Mouse (Mus musculus) intestine, embryonic 15.5 days (tissue): ENCODE data around the gene Apoc2. TPM values are rescaled to one million over a fixed set of nuclear protein-coding genes. Genes with fewer than 3 reads are reported as not detected.
"Not testable (repeated sequence)": the region's sequence is repeated elsewhere in the genome, so short reads cannot be mapped to it uniquely, and the experiment has no call there.

Experiments
- ATAC-seq: fragments of 200-750 bp; cut with Nextera tagmentation; 2 replicates; pipeline ENCODE4 v1.8.0; 2017; ENCODE audit warnings: moderate TSS enrichment, moderate library complexity
- H3K27ac ChIP-seq: fragments of 300-500 bp; sonication (generic); 2 replicates; pipeline ENCODE4 v1.5.1; 2015; ENCODE audit warnings: mild to moderate bottlenecking, inconsistent platforms
- H3K27me3 ChIP-seq: fragments of 300-500 bp; sonication (generic); replicated peaks from 2 replicates; pipeline ENCODE4 v1.6.1; 2015; ENCODE audit warnings: inconsistent platforms
- H3K36me3 ChIP-seq: fragments of 300-500 bp; sonication (generic); 2 replicates; pipeline ENCODE4 v1.6.1; 2015; ENCODE audit warnings: inconsistent platforms
- H3K4me1 ChIP-seq: fragments of 300-500 bp; sonication (generic); replicated peaks from 2 replicates; pipeline ENCODE4 v1.6.1; 2015; ENCODE audit warnings: inconsistent platforms
- H3K4me2 ChIP-seq: fragments of 300-500 bp; sonication (generic); replicated peaks from 2 replicates; pipeline ENCODE4 v1.6.1; 2015; ENCODE audit warnings: mild to moderate bottlenecking, inconsistent platforms
- H3K4me3 ChIP-seq: fragments of 300-500 bp; sonication (generic); replicated peaks from 2 replicates; pipeline ENCODE4 v1.5.1; 2015; ENCODE audit warnings: inconsistent platforms
- H3K9ac ChIP-seq: fragments of 300-500 bp; sonication (generic); 2 replicates; pipeline ENCODE4 v1.6.1; 2015; ENCODE audit warnings: inconsistent platforms
- H3K9me3 ChIP-seq: fragments of 300-500 bp; sonication (generic); 2 replicates; pipeline ENCODE4 v1.6.1; 2016; ENCODE audit warnings: inconsistent platforms
- WGBS: fragments of 180-500 bp; shearing (Covaris S2); methylation state at CpG from one replicate; pipeline ENCODE4 v1.1.7; 2015; 5-methylcytosine and 5-hydroxymethylcytosine counted together
- polyA plus RNA-seq: library from polyadenylated mRNA; unstranded; fragments of >200 nt; fragmentation: Nextera tagmentation; extraction: Ambion mirVana; gene quantifications from 2 replicates; pipeline ENCODE4 v1.2.1, GENCODE M21; 2015

Gene Apoc2
- polyA plus RNA-seq, 1 experiment from 2014 or later = 164 TPM

DNA sequence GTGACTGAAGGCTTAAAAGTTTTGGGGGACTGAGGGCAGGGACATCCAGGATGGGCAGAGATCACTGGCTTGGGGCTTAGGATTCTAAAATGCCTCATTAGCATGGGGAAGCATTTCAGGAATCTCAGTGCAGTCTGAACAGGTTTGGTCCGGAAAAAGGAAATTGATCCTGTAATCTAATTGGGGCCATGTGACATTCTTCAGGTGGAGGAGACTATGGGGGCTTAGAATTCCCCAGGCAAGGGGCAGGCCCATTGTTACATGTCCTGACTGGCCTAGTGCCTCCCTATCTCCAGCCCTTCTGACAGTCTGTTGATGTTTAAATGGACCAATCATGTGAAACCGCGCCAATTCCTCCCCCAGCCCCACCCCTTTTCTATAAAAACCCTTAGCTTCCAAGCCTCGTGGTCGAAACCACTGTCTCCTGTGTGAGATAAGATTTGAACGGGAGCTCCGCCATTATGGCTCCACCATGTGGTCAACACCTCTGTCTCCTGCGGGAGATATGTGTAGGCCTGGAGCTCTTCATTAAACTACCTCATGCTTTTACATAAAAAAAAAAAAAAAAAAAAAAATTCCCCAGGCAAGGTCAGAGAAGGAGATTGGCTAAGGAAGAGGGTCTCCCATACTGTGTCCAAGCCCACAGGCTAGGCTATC is 9.3 kb upstream of the Apoc2 start:
- H3K4me2 ChIP-seq, H3K9me3 ChIP-seq, H3K27ac ChIP-seq, H3K4me3 ChIP-seq, H3K27me3 ChIP-seq, H3K36me3 ChIP-seq, H3K9ac ChIP-seq, H3K4me1 ChIP-seq: not testable (repeated sequence)
- WGBS = 72% methylated on average over 8 of the region's 8 CpGs
- ATAC-seq = 0 out of 2 replicates have a peak, but pooled peaks have one; percentile 15

DNA sequence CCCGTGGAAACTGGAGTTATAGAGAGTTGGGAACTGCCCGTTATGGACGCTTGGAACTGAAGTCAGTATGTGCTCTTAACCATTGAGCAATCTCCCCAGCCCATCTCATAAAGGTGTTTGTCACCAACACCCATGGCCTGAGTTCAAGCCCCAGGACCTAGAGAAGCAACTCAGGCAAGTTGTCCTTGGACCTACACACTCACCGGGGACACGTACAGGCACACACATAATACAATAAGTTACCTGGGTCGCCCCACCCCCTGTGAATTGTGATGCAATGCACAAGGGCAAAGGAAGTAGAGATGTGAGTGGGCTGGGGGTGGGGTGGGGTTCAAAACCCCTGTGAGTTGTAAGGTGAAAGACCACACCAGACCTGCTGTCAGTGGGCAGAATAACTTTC is 8.8 kb upstream of the Apoc2 start:
- H3K4me2 ChIP-seq = no peak overlapping the region
- no peaks in the 10 kb centered on the region for H3K9me3 ChIP-seq
- no peaks in the 10 kb centered on the region for H3K4me1 ChIP-seq
- WGBS = 75% methylated on average over 6 of the region's 6 CpGs
- H3K4me3 ChIP-seq = no peak overlapping the region
- no peak overlapping the region for H3K27ac ChIP-seq
- no peak overlapping the region for H3K9ac ChIP-seq
- no peaks in the 10 kb centered on the region for H3K27me3 ChIP-seq
- ATAC-seq = peak; percentile 39; the same call in 1 of the 2 replicates
- H3K36me3 ChIP-seq = no peaks in the 10 kb centered on the region

DNA sequence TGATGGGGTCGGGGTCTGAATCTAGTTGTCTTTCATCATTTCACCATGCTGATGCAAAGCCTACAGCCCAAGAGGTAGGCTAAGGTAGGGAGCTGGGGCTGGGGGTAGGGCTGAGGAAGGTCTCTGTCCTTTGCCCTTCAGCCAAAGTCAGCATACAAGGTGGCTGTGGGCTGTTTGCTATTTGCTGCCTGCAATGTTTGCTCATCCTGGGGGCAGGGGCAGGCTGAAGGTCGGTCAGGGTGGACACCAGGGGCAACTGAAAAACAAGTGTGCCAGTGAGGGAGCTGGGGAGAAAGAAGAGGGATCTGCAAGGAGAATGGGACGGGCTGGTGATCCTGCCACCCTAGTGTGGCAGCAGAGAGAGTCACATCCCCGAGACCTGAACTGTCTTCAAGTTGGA is 7.6 kb upstream of the Apoc2 start:
- ATAC-seq = no peak

DNA sequence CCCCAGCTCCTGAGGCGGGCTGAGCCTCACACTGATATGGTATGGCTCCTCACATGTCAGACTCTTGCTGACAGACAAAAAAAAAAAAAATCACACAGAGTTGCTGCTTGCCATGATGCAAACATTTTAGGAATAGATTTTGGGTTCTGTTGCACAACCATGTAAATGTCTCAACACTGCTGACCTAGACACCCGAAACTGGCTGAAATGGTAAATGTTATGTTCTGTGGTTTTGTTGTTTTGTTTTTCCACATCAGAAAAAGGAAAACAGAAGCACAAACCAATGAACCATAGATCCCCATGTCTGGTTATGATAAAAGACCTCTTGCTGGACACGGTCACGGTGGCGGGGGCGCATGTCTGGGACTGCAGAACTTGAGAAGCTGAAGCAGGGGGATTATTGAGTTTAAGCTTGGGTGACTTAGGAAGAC is 6.0 kb upstream of the Apoc2 start:
- no peak for ATAC-seq
- WGBS = 83% methylated on average over 6 of the region's 6 CpGs
- Histone ChIP-seq H3K27ac (no peak overlapping the region), H3K27me3 (no peaks in the 10 kb centered on the region), H3K9ac (no peak overlapping the region), H3K4me2 (no peak overlapping the region), H3K4me3 (no peak overlapping the region), H3K4me1 (no peaks in the 10 kb centered on the region), H3K36me3 (no peaks in the 10 kb centered on the region), H3K9me3 (no peaks in the 10 kb centered on the region)

More for the DNA sequence above, 7.6 kb upstream of the Apoc2 start:
- Histone ChIP-seq H3K27me3 (no peaks in the 10 kb centered on the region), H3K4me1 (no peaks in the 10 kb centered on the region), H3K36me3 (no peaks in the 10 kb centered on the region), H3K9ac (no peak overlapping the region), H3K4me2 (no peak overlapping the region), H3K9me3 (no peaks in the 10 kb centered on the region), H3K4me3 (no peak overlapping the region), H3K27ac (no peak overlapping the region)
- 46% methylated on average over 4 of the region's 4 CpGs for WGBS

DNA sequence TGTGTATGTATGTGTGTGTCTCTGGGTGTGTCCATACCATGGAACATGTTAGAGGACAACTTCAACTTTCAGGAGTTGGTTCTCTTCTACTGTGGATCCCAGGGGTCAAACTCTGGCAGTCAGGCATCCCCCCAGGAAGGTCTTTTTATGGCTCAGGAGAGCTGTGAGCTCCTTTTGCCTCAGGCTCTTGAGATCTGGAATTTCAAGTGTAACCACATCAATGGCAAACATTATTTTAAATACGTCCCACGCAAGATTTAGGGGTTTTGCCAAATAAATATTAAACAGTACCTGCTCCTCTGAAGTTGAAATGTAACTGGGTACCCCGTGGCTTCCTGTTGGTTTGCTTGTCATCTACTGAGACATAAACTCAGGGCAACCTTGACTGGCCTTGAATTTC is 5.2 kb upstream of the Apoc2 start:
- Histone ChIP-seq H3K4me1 (no peaks in the 10 kb centered on the region), H3K27me3 (no peaks in the 10 kb centered on the region), H3K9ac (no peak overlapping the region), H3K9me3 (no peaks in the 10 kb centered on the region), H3K27ac (no peak overlapping the region), H3K4me3 (no peak overlapping the region), H3K4me2 (no peak overlapping the region), H3K36me3 (no peaks in the 10 kb centered on the region)
- 69% methylated on average over 3 of the region's 3 CpGs for WGBS
- no peak for ATAC-seq

DNA sequence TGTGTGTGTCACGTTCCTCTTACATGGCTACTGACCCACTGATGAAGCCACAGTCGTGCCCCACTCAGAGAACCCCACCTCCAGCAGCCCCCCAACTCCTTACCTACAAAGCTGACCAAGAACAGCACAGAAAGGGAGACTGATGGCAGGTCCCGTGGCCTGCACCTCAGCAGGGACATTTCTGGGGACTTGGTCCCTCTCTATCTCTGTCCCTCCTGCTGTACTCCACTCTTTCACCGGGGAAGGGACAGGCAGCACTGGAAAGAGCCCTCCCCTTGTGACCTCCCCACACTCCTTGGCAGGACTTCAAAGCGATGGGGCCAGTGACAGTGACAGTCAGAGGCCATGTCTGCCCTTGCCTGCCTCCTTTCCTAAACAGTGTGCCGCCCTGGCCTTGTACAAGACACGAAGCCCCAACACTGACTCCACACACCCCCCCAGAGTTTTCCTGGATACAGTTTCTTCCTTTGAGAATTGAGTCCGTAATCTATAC is 3.5 kb upstream of the Apoc2 start, which contains the start of the genes Gm44805 and Apoc4:
Gm44805 (minus strand) TSS at position 222 of the 493 bp plus-strand sequence.
Apoc4 (minus strand) TSS at position 278 of the 493 bp plus-strand sequence.
- Histone ChIP-seq H3K27ac (no peak within 1 kb of the TSS), H3K4me2 (no peak within 1 kb of the TSS), H3K9me3 (no peaks in the 10 kb centered on the region), H3K4me3 (no peak within 1 kb of the TSS), H3K27me3 (no peaks in the 10 kb centered on the region), H3K4me1 (0 out of 2 replicates have a peak, but pooled peaks cover 7% of the 10 kb centered on the region), H3K36me3 (no peaks in the 10 kb centered on the region), H3K9ac (no peak within 1 kb of the TSS)
- WGBS = 59% methylated on average over 8 of the region's 8 CpGs
- no peak for ATAC-seq

DNA sequence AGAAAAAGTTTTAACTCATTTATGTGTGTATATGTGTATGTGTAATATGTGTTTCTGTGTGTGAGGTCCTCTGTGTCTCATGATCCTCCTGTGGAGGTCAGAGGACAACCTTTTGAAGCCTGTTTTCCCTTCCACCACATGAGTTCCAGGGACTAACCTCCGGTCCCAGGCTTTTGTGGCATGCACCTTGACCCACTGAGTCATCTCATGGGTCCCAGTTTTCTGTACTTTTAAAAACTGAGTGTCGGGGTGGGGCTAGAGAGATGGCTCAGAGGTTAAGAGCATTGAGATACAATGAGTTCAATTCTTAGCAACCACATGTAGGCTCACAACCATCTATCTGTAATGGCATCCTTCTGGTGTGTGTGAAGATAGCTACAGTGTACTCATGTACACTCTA is 3.0 kb upstream of the Apoc2 start:
- H3K9ac ChIP-seq = no peak overlapping the region
- no peak overlapping the region for H3K4me3 ChIP-seq
- no peaks in the 10 kb centered on the region for H3K9me3 ChIP-seq
- 69% methylated on average over 2 of the region's 2 CpGs for WGBS
- H3K27ac ChIP-seq = no peak overlapping the region
- H3K4me1 ChIP-seq = 0 out of 2 replicates have a peak, but pooled peaks cover 7% of the 10 kb centered on the region
- no peak overlapping the region for H3K4me2 ChIP-seq
- no peaks in the 10 kb centered on the region for H3K27me3 ChIP-seq
- H3K36me3 ChIP-seq = no peaks in the 10 kb centered on the region
- peak; percentile 44 for ATAC-seq

GRCm38 (mm10) chr7:19678901-19679300 is 1.2 kb upstream of the Apoc2 start:
- 84% methylated on average over 3 of the region's 3 CpGs for WGBS
- no peak for ATAC-seq
- 0 out of 2 replicates have a peak, but pooled peaks cover 7% of the 10 kb centered on the region for H3K4me1 ChIP-seq
- no peak overlapping the region for H3K4me3 ChIP-seq
- H3K4me2 ChIP-seq = no peak overlapping the region
- no peak overlapping the region for H3K9ac ChIP-seq
- H3K9me3 ChIP-seq = no peaks in the 10 kb centered on the region
- H3K27me3 ChIP-seq = no peaks in the 10 kb centered on the region
- H3K27ac ChIP-seq = no peak overlapping the region
- H3K36me3 ChIP-seq = no peaks in the 10 kb centered on the region

GRCm38 (mm10) chr7:19676662-19677061 is 1.1 kb downstream of the Apoc2 start:
- H3K9me3 ChIP-seq = no peaks in the 10 kb centered on the region
- no peak overlapping the region for H3K27ac ChIP-seq
- 0 out of 2 replicates have a peak, but pooled peaks cover 7% of the 10 kb centered on the region for H3K4me1 ChIP-seq
- 70% methylated on average over 1 of the region's 1 CpGs for WGBS
- no peak overlapping the region for H3K9ac ChIP-seq
- no peak overlapping the region for H3K4me2 ChIP-seq
- no peak overlapping the region for H3K4me3 ChIP-seq
- H3K27me3 ChIP-seq = no peaks in the 10 kb centered on the region
- peak; percentile 71 for ATAC-seq
- no peaks in the 10 kb centered on the region for H3K36me3 ChIP-seq

GRCm38 (mm10) chr7:19675824-19676223 is 1.9 kb downstream of the Apoc2 start:
- Histone ChIP-seq H3K9me3 (no peaks in the 10 kb centered on the region), H3K27ac (no peak overlapping the region), H3K4me3 (no peak overlapping the region), H3K4me1 (0 out of 2 replicates have a peak, but pooled peaks cover 7% of the 10 kb centered on the region), H3K27me3 (no peaks in the 10 kb centered on the region), H3K9ac (no peak overlapping the region), H3K36me3 (no peaks in the 10 kb centered on the region), H3K4me2 (no peak overlapping the region; the same call in 1 of the 2 replicates)
- ATAC-seq = no peak
- 87% methylated on average over 10 of the region's 10 CpGs for WGBS

DNA sequence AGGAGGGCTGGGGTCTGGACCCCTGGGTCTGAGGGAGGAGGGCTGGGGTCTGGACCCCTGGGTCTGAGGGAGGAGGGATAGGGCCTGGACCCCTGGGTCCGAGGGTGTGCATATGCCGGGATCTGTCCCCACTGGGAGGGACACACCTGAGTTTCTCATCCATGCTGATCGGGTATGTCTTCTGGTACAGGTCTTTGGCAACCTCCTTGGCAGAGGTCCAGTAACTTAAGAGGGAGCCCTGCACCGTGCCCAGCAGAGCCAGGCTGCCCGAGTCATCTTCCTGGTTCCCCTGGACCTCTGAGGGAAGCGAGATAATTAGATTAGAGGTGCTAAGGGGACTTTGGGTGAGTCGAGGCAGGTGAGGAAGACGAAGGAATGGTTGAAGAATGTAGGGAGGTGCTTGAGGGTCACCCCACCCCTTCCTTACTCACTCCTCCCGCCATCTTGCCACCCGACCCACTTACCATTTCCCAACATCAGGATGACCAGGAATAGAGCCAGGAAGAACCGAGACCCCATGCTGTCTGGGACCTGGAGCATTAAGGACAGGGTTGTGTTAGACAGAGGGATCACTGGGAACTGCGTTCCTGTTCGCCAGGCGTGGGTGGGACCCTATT is 4.5 kb downstream of the Apoc2 start:
- WGBS = 57% methylated on average over 14 of the region's 14 CpGs
- no peak overlapping the region for H3K27ac ChIP-seq
- no peak for ATAC-seq
- no peaks in the 10 kb centered on the region for H3K27me3 ChIP-seq
- H3K9ac ChIP-seq = no peak overlapping the region
- H3K9me3 ChIP-seq = no peaks in the 10 kb centered on the region
- H3K4me2 ChIP-seq = no peak overlapping the region
- peaks cover 11% of the 10 kb centered on the region; the same call in 1 of the 2 replicates for H3K4me1 ChIP-seq
- no peak overlapping the region for H3K4me3 ChIP-seq
- H3K36me3 ChIP-seq = no peaks in the 10 kb centered on the region

DNA sequence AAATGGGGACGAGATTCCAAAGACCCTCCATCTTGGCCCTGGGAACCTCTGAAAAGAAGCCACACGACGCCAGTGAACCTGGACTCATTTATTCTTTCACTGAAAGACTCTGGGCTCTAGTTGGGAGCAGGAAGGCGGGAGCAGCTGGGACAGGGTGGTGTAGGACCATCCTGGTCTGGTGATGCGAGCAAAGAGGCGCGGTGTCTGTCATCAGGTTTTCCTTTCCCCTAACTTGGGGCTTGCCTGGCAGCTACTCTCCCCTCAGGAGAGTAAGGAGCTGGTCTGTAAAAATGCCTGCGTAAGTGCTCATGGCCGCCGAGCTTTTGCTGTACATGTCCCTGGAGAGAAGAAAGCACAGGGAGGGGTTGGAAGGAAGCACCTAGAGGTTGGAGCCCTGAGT is 6.2 kb downstream of the Apoc2 start:
- Histone ChIP-seq H3K4me2 (no peak overlapping the region), H3K9me3 (no peaks in the 10 kb centered on the region), H3K9ac (no peak overlapping the region), H3K27me3 (no peaks in the 10 kb centered on the region), H3K4me3 (no peak overlapping the region), H3K27ac (no peak overlapping the region), H3K36me3 (no peaks in the 10 kb centered on the region), H3K4me1 (peaks cover 4% of the 10 kb centered on the region; the same call in 1 of the 2 replicates)
- no peak for ATAC-seq
- 71% methylated on average over 10 of the region's 10 CpGs for WGBS
